Mouse (Mus musculus): Measurements from ENCODE around the gene Maml3.

Maml3 gene

DNA sequence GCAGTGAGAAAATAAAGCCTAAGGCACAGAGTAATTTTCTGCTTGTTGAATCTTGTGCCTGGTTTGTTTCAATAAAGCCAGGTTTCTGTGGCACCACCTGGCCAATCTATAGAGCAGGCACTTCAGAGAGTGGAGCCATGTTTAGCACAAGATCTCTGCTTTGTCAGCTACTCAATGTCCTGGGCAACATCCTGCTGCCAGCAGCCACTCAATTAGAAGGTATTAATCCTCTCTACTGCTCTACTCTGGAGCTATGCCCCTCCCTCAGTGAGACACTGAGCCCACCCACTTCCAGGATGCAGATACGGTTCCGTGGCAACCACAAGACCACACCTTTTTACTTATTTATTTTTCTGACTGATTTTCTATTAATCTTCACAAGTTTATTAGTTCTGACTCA lies 203.7 kb downstream of the Maml3 start:
- no peak for DNase-seq

DNA sequence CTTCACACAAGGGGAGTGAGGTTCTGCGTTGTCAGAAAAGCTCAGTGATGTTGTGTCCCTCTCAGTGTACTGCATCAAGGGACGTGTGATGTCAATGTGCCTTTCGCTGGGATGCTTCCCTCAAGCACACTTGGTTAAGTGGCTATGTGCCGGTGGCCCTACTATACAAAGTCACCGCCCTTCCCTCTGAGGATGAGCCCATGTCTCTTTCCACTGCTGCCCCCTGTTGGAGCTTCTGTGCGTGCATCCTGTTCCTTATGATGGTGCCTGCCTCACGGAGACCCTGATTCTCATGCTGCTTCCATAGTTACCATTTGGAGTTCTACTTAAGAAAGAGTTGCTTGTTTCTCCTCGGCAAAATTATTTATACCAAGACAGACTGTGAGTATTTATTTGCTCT lies 210.4 kb downstream of the Maml3 start:
- no peak for DNase-seq

DNA sequence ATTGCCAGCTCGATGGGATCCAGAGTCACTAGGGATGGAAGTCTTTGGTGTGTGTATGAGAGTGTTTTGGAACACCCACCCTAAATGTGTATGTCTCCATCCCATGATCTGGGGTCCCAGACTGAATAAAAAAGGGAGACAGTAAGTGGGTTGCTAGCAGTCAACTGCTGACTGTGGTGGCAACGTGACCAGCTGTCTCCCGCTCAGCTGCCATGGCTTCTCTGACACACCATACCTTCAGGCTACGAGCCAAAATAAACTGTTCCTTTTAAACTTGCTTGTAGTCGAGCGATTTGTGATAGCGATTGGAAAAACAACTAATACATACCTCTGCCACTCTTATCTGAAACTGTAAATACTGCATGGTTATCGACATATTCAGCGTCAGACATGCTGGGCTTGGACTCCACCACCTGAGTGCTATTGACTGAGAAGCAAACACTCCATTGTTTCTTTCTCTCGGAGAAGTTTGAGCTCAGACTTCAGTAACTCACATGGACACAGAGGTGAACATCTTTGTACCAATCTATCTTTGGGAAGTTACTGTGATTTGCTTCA lies 213.2 kb downstream of the Maml3 start:
- no peak for DNase-seq

DNA sequence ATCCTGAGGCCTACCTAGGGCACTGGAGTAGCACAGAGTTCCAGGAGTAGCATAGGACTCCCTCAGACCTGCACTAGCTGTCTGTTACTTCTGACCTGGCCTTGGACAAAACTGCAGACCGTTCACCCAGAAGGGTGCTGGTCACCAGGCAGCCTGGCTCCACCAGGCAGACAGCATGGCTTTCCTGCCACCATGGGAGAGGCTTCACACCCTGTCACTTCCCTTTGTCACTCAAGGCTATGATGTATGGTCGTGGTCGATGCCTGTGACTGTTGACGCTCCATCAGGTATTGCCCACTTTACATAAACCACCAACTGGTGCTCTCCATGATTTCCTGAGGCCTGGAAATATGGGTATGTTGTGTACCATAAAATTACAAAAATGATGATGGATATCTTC lies 214.7 kb downstream of the Maml3 start:
- DNase-seq: no peak

DNA sequence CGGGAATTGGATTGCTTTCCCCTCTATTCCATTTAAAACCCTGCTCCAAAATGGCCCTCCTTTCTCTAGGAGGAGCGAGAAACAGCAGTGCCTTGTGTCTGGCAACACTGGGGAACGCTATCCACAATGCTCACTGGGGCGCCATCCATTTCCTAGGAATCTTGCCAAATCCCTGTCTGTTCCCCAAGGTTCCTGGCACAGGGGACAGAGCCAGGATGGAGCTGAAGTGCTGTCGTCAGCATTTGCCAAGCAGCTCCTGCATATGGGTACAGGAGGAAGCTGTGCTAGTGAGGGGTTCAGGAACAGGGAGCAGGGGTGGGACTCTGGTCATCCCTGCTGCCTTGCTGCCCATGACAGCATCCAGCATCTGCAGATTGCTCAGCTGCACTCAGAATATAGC lies 215.1 kb downstream of the Maml3 start:
- DNase-seq: no peak

DNA sequence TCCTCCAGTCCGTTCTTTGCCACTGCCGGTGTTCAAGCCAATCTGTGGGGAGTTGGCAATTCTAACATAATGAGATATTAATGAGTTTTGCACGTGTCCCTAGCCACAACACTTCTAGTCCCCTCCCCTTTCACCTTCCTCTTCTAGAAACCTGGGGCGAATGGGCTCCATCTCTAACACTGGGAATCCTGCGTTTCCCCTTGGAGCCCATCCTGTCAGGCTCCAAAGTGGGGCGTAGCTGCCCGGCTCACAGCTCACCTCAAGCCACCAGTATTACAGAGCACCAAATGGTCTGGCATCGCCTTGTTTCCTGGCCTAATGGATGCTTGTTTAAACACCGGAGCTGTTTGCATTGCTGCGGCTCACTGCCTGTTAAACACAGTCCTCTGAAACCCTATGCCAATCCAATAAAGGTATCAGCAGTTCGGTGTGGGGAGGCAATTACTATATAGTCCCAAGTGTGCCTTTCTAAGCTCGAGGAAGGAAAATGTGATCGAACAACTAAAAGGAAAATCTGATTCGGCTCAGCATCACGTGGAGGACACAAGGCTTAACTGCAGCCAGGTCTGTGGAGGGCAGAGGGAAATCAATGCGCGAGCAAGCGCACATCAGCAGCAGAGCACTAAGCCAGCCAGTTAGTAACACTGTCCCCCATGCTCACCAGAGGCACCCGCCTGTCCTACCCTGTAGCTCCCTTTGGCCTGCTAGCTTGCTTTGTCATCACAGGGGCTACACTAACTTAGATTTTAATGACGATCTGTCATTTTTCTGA lies 216.0 kb downstream of the Maml3 start:
- no peak for DNase-seq

DNA sequence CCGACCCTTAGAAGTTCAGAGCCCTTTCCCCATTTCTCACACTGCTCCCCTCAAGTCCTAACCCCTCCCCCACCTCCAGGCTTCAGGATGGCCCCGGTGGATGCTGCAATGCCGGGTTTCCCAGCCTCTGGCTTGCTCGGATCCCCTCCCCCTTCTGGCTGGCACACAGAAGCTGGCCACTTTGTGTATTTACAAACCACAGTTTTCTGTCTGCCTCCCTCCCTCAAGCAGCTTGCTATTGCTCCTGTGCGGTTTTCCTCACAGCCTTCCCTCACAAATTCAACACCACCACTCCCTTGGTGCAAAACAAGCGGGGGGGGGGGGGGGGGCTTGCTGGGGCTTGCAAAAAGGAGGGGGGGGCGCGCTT lies 216.6 kb downstream of the Maml3 start:
- no peak for DNase-seq

DNA sequence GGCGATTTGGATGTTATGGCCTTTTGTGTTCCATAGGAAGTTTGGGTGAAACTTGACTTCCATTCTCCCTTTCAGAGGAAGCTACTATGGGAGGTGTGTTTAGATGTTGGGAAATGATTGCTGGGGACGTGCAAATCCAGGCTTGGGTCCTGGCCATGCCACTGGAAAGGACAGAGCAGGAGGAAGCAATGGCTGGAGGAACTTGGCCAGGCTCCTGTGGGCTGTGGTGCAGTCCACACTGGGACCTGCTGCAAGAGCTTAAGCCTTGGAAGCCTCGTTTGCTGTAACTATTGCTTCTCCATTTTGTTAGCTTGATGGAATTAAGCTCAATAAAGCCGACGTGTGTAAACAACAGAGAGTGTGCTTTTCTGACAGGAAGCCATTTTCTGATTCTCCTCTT lies 219.0 kb downstream of the Maml3 start:
- no peak for DNase-seq

DNA sequence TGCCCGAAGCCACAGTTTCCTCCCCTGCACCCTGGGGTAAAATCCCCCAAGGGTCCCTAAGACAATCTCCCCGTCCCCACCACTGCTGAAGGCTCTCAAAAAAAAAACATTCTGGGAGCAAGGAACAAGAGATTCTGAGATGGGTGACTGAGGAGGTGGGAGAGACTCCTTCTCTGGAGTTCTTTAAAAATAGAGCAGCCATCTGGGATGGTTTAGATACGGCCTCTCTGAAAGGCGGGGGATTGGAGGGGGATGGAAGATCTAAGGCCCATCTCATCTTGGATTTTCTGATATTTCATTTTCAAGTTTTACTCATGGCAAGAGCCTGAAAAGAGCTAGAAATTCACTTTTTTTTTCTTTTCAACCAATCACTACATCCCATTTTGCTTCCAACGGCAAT lies 219.4 kb downstream of the Maml3 start:
- no peak for DNase-seq

DNA sequence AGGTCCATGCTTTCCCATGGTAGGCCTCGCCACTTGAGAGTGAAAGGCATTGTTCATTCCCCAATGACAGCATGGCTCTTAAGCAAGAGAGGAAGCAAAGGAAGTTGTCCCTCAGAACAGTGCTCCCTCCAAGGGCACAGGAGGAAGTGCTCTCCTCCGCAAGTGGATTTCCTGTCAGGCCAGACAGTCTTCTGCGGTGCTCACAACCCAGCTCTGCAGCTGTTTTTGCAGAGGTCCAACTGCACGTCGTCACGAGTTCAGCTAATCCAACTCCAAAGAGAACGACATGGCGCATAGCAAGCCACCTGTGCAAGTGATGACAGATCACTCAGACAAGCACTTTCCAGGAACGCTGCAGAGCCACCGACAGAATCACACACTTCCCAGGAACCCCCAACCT lies 222.9 kb downstream of the Maml3 start:
- no peak for DNase-seq

DNA sequence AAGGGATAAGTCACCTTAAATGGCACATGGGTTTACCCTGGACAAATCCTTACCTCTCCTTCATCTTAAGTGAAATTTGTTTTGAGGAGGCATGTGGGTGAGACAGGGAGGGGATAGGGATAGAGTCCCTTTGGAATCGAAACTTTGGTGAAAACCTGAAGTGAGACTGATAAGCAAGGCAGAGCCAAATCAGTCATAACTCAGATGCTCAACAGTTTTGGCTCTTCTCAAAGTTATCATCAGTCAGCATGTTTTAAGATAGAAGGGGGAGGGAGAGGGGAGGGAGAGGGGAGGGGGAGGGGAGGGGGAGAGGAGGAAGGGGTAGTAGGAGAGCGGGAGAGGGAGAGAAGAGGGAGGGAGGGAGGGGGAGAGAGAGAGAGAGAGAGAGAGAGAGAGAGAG lies 223.5 kb downstream of the Maml3 start:
- no peak for DNase-seq

DNA sequence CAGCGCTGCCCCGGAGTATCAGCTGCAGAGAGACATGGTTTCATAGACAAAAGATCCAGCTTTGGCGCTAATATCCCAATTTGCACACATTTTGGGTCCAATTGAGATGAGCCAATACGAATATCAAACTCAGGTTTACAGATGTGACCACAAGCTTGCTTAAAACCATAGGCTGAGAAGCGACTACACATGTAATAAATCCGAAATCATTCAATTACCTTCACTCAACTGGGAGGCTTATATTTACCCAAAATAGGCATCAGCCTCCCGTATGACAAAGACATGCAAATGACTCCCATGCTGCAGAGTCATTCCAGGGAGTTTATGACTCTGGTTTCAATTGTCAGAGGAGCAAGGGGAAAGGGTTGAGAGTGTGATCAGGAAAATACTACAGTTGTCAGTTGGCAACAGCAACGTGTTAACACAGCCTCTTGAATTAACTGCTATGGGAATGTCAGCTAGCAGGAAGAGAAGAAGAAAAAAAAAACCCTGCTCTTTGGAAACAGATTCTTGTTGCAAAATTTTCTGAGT lies 224.3 kb downstream of the Maml3 start:
- DNase-seq: no peak

DNA sequence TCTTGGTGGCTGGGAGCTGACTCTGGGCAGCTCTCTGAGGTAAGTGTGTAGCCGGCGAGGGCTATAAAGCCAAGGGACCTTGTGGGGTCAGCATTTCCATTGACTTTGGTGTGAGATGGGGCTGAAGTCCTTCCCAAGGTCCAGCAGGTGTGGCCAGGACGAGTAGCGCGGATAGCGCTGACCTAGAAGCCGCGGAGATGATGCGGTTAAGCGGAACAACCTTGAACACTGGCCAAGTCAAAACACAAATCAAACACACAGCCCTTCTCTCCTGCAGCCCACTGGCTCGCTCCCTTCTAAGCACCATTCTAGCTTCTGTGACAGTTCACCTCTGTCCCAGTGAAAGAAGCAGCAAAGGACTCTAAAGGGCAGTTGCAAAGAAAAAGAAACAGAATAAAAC lies 225.7 kb downstream of the Maml3 start:
- DNase-seq: no peak

DNA sequence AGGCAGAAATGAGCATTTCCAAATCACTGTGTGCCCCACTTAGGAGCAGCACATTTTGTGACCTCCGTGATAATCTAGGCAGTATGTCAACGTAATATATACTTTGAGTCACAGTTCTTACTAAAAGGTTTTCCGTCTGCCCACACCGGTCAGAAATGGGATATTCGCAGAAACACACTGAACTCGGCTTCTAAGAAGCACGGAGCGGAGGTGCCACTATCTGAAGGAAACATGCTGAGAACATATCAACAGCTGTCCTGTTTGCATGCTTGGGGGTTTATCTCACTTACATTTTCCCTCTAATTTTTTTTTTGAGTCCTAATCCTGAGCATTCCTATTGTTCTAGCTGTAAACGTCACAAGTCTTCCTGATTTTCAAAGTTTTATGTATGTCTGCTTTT lies 226.3 kb downstream of the Maml3 start:
- DNase-seq: no peak

DNA sequence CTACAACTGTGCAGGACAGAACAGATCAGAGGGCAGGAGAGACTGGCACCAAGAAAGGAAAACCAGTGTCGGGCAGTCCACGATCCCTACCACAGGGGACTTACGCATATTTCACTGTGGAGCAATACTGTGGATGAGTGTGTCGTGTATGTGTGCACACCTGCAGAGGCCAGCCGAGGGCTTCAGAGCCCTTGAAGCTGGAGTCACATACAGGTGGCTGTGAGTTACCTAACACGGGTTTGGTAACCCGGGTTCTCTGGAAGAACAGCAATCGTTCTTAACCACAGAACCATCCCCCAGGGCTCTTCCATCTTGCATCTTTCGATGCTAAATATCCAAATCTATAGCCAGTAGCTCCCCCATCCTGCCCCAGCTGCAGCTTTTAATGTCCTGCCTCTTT lies 228.1 kb downstream of the Maml3 start:
- DNase-seq: no peak

DNA sequence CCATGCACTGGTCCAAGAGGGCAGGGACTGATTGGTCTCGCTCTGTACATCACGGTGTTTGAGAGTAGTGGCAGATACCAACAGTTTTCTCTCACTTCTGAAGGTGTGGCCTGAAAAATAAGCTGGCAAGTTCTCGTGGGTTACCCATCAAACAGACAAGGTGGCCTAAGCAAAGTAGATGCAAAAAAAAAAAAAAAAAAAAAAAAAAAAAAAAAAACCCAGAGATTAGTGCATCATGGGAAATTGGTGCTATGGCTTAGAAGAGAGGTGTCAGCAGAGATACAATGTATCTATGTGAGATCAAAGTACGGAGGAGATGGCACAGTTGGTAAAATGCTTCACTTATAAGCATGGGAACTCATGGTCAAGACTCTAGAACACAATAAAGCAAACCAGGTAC lies 229.2 kb downstream of the Maml3 start:
- no peak for DNase-seq

DNA sequence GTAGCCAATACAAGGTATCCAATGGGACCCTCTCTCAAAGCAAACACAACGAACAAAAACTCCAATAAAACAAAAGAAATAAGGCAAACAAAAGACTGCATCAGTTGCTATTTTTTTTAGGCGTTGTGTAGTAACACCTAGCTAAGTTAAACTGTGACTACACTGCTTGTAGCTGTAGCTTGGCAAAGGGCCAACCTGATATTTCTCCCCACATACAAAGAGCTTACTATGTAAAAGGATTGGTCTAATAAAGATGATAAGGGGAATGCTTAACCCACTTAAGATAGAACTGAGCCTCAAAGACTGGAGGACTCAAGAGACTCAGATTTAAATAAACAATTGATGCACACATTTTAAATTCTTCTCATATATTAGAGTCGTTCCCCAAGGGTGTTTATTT lies 230.6 kb downstream of the Maml3 start:
- DNase-seq: no peak

DNA sequence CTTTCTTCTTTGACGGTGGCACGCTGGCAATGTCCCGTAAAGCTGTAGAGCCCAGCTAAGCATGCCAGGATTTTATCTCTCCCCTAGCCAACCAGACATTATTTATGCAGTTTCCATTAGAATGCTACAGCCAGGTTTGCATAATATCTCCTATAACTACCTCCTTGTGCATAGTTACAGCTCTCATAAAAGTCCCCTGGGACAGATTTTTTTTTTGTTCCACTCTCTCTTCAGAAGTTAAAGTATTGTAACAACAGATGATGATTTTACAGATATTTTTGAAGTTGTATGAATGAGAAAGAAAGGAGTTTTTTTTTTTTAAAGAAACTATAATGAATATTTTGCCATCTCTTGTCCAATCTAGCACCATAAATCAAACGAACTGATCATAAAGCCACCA lies 232.1 kb downstream of the Maml3 start:
- no peak for DNase-seq

DNA sequence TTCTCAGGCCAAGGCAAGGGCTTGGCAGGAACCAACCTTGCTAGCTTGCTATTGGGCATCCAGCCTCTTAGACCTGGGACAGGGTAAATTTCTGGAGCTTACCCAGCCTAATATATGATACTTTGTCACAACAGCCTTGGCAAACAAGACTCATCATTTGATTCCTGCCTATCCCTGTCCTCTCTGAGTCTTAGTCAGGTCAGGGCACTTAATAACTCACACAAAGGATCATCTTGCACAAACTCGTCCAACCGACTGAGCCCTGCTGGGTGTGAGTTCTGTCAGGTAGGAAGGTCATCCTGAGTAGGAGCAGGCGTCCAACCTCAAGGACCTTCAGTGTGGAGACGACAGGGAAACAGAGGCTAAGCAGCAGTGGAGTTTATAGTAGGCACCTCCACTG lies 233.5 kb downstream of the Maml3 start:
- DNase-seq: no peak

DNA sequence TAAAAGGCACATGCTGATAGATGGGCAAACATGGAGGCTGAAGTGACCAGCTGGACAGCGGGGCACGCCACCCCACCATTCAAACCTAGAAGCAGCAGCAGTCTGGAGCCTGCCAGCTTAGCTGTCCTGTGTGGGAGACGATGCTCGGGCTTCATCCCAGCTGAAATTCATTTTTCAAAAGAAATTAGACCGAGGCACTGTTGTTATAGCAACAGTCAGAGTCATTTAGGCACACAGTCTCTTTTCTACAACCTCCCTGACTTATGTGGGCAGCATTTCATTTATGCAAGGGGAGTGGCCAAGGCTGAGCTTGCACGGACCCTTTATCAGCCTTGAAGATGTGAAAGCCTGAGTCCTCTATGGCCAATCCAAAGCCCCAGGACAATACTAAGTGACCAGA lies 234.9 kb downstream of the Maml3 start:
- DNase-seq: no peak

DNA sequence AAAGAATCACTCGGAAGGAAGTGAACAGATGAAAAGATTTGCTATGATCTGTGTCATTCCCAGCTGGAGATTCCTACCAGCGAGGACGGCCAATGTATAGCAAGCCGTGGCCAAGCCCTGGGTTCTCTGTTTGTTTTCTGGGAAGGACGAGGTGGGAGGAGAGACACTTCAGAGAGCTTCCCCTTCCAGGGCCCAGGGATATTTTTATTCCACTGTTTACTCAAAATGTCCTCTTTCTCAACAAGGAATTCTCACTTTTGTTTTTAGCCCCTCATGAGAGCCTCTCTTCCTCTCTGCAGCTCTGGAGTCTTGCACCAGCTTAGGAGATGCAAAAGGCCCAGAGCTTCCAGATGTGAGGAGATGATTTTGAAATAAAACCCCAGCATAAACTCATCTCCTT lies 236.0 kb downstream of the Maml3 start:
- no peak for DNase-seq

DNA sequence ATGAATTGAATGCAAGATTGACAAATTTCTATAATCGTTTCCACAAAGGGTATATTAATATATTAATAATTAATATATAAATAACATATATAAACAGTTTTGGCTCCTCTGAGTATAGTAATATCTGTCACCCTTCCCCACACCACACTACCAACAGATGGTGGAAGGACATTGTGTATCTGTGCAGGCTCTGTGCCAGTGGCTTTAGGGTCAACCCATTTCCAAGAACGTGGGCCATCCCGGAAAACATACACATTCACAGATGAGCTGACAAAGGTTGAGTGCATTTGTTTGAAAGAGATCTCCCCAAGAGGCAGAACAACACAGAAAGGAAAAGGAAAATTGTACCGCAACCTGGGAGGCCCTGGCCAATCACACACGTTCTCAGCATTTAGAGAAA lies 238.4 kb downstream of the Maml3 start:
- DNase-seq: no peak

DNA sequence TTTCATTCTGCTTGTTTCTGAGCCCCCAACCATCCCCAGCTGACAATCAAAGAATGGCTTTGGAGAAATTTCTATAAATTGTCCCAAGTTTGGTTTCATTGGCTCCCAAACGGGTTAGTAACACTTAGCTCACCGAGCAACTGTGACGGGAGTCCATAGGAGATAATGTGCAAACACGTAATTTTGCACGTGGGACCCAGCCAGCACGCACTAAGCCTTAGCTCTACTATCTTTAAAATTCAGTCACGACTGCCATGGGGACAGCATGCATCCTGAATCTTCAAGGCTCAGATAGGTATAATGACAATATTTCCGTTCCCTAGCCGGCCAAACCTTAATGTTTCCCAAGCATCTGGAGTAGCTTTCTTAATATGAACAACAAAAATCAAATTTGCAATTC lies 243.2 kb downstream of the Maml3 start:
- DNase-seq: no peak

DNA sequence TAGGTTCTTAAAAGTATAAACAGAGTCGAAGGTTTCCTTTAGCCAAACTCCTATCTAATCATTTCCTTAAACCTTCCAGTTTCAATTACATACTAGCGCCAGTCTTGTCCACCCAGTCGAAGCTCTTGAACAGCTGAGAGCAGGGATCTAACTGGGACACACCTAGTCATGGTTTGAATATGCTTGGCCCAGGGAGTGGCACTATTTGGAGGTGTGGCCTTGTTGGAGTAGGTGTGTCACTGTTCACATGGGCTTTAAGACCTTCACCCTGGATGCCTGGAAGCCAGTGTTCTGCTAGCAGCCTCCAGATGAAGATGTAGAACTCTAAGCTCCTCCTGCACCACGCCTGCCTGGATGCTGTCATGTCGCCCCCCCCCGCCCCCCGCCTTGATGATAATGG lies 244.4 kb downstream of the Maml3 start:
- DNase-seq: no peak

DNA sequence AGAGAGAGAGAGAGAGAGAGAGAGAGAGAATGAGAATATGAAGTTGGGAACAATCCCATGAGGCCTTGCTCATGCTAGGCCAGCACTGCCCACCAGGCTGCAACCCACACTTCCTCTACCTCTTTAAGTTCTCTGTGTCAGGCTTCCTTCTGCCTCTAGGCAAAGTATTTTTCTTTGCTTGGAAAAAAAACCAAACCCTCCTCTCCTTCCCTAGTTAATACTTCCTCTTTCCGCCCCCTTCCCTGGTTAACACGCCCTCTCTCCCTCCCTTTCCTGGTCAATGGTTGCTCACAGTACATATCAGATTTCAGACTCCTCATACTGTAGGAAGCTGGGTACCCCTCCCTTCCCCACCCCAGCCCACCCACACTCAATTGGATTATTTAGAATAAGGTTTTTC lies 245.7 kb downstream of the Maml3 start:
- DNase-seq: no peak

All from kidney, adult 9 months (tissue).